Mouse (Mus musculus): Measurements from ENCODE around the gene Kbtbd3.

GRCm38 (mm10) chr9:4309351-4310085, at the start of gene Kbtbd3, which contains the start of gene Aasdhppt:
- TF ChIP-seq POLR2A (IDR thresholded peaks at IDR 0.05; ENCODE audit: borderline replicate concordance, extremely low read depth, low read depth, low read length) (peak; percentile 88; the same call in 1 of the 2 replicates), CTCF (IDR thresholded peaks at IDR 0.05; ENCODE audit: insufficient read depth, low read length) (no peak)
